Mouse (Mus musculus): ENCODE results near the gene Map3k1. TPM values are rescaled to one million over a fixed set of nuclear protein-coding genes. Genes with fewer than 3 reads are reported as not detected.

The Map3k1 gene
- polyA plus RNA-seq (2014; fragmentation: Nextera tagmentation; extraction: Ambion mirVana) = 19.8 and 20.6 TPM in 2 replicates

DNA sequence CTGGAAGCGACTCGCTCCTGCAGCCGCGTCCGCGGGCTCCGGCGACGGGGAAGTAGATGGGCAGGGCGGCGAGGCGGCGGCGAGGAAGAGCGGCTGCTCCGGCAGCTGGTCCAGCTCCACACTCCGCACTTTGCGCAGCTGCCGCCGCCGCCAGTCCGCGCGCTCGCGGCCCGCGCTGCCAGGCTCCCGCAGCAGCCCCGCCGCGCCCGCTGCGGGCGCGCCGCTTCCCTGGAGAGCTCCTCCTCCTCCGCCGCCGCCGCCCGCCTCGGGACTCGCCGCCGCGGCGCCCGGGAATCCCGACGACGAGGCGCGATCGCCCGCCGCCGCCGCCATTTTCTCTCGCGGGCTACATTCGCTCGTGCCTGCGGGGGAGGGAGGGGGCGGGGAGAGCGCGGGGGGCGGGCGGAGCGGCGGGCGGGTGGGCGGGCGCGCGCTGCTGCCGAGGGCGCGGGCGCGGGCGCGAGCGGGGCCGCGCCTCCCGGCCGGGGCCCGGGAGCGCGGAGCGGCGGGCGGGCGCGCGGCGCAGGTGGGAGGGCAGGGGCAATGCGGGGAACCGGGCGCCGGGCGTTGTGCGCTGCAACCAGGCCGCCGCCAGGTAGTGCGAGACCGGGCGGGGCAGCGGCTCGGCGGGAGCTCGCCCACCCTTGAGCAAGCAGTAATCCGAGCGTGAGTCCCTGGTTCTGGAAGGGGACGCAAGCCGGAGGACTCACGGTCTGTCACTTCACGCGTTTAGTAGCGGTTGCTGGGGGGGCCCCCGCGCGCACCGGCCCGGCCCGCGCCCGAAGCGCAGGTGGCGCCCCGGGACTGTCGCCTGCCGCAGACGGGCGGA, at the start of gene Map3k1:
TSS of gene Map3k1 (minus strand) at position 357 of the 829 bp plus-strand sequence.
- Histone ChIP-seq H3K4me1 (replicated peaks; ENCODE audit: control insufficient read depth, insufficient read depth, low read length) (peaks cover 28% of the 10 kb centered on the region), H3K27me3 (replicated peaks; ENCODE audit: control insufficient read depth, insufficient read depth, low read length) (0 out of 2 replicates have a peak, but pooled peaks cover 4% of the 10 kb centered on the region), H3K27ac (ENCODE audit: low read depth, low read length) (peak within 1 kb of the TSS; percentile 94), H3K4me3 (ENCODE audit: low read depth, low read length) (peak within 1 kb of the TSS; percentile 97), H3K9me3 (ENCODE audit: control insufficient read depth, low read length) (no peaks in the 10 kb centered on the region), H3K36me3 (ENCODE audit: control insufficient read depth, insufficient read depth, low read length) (no peaks in the 10 kb centered on the region), H3K4me2 (peak within 1 kb of the TSS; percentile 98), H3K9ac (ENCODE audit: low read depth, low read length) (peak within 1 kb of the TSS; percentile 97)
- WGBS = under 1% methylated on average over 108 of the region's 136 CpGs
- DNase-seq (ENCODE audit: low spot score) = peak; percentile 79
- ATAC-seq (replicated peaks; ENCODE audit: low FRiP score) = peak; percentile 70

GRCm38 (mm10) chr13:111856786-111857455, 48.1 kb upstream of the Map3k1 start:
- no peak for DNase-seq (ENCODE audit: low spot score)
- Histone ChIP-seq H3K27ac (ENCODE audit: low read depth, low read length) (no peak overlapping the region), H3K27me3 (replicated peaks; ENCODE audit: control insufficient read depth, insufficient read depth, low read length) (no peaks in the 10 kb centered on the region), H3K9ac (ENCODE audit: low read depth, low read length) (no peak overlapping the region), H3K36me3 (ENCODE audit: control insufficient read depth, insufficient read depth, low read length) (no peaks in the 10 kb centered on the region), H3K4me2 (no peak overlapping the region), H3K9me3 (ENCODE audit: control insufficient read depth, low read length) (no peaks in the 10 kb centered on the region), H3K4me1 (replicated peaks; ENCODE audit: control insufficient read depth, insufficient read depth, low read length) (no peaks in the 10 kb centered on the region), H3K4me3 (ENCODE audit: low read depth, low read length) (no peak overlapping the region)
- WGBS = 84% methylated on average over 7 of the region's 7 CpGs
- ATAC-seq (replicated peaks; ENCODE audit: low FRiP score) = no peak

DNA sequence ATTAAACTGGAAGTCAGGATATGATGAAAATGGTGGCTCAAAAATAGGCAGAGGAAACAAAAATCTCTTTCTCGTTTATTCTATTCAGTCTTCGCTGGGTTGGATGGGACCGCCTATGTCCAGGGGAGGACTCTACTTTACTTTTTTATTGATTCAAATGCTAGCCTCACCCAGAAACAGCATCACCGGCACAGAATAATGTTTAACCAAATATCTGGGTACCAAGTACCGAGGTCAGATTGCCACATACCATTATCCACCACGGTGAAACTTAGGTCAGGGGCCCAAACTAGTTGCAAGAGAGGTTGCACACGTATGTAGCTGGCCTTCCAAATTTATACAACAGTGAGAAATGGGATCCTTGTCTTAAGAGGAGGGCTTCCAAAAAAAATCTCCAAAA, 47.4 kb upstream of the Map3k1 start:
- Histone ChIP-seq H3K27ac (ENCODE audit: low read depth, low read length) (no peak overlapping the region), H3K36me3 (ENCODE audit: control insufficient read depth, insufficient read depth, low read length) (no peaks in the 10 kb centered on the region), H3K4me2 (no peak overlapping the region), H3K4me3 (ENCODE audit: low read depth, low read length) (no peak overlapping the region), H3K9me3 (ENCODE audit: control insufficient read depth, low read length) (no peaks in the 10 kb centered on the region), H3K4me1 (replicated peaks; ENCODE audit: control insufficient read depth, insufficient read depth, low read length) (no peaks in the 10 kb centered on the region), H3K9ac (ENCODE audit: low read depth, low read length) (no peak overlapping the region), H3K27me3 (replicated peaks; ENCODE audit: control insufficient read depth, insufficient read depth, low read length) (no peaks in the 10 kb centered on the region)
- DNase-seq (ENCODE audit: low spot score) (no peak), ATAC-seq (replicated peaks; ENCODE audit: low FRiP score) (no peak; the same call in 1 of the 2 replicates)
- 77% methylated on average over 7 of the region's 7 CpGs for WGBS

DNA sequence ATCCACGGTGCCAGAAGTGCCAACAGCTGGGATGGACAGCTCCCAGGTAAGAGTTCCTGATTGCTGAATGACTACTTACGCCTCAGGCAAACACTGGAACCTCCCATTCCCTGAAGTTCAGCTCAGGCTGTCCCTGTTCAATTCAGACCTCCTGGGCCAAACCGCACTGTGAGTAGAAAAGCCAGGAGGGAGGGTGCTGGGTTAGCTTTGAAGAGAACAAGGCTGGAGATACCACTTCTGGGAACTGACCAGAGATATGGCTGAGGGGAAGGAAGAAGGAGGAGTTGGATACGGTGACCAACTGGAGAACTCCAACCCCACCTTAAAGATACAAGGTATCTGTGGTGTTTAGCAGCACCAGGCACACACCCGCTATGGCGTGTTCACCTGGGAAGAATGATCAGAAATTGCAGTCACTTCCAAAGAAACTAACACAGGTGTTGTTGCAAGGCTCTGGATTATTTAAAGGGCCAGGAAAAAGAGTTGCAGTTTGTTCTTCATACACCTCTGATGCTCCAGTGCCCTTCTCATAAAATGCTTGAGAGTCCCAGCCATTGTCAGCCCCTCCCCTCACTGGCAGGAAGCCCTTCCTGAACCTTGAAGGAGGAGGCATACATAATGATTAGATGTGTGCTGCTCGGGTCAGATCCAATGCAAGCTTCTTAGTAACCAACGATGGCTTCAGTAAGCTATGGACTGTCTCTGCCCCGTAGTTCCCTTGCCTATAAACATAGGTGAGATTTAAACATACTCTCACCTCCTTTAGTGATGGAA, 43.8 kb upstream of the Map3k1 start:
- Histone ChIP-seq H3K36me3 (ENCODE audit: control insufficient read depth, insufficient read depth, low read length) (no peaks in the 10 kb centered on the region), H3K4me2 (no peak overlapping the region), H3K4me3 (ENCODE audit: low read depth, low read length) (no peak overlapping the region), H3K27me3 (replicated peaks; ENCODE audit: control insufficient read depth, insufficient read depth, low read length) (no peaks in the 10 kb centered on the region), H3K27ac (ENCODE audit: low read depth, low read length) (no peak overlapping the region), H3K4me1 (replicated peaks; ENCODE audit: control insufficient read depth, insufficient read depth, low read length) (no peaks in the 10 kb centered on the region), H3K9me3 (ENCODE audit: control insufficient read depth, low read length) (no peaks in the 10 kb centered on the region), H3K9ac (ENCODE audit: low read depth, low read length) (no peak overlapping the region)
- ATAC-seq (replicated peaks; ENCODE audit: low FRiP score) (no peak), DNase-seq (ENCODE audit: low spot score) (no peak)
- WGBS = 73% methylated on average over 9 of the region's 9 CpGs

- 88% methylated on average over 12 of the region's 12 CpGs for WGBS
- H3K4me1 ChIP-seq (replicated peaks; ENCODE audit: control insufficient read depth, insufficient read depth, low read length) = no peaks in the 10 kb centered on the region
- no peak overlapping the region for H3K4me2 ChIP-seq
- no peak overlapping the region for H3K27ac ChIP-seq (ENCODE audit: low read depth, low read length)
- DNase-seq (ENCODE audit: low spot score) (no peak), ATAC-seq (replicated peaks; ENCODE audit: low FRiP score) (no peak)
- no peaks in the 10 kb centered on the region for H3K36me3 ChIP-seq (ENCODE audit: control insufficient read depth, insufficient read depth, low read length)
- H3K27me3 ChIP-seq (replicated peaks; ENCODE audit: control insufficient read depth, insufficient read depth, low read length) = no peaks in the 10 kb centered on the region
- H3K9ac ChIP-seq (ENCODE audit: low read depth, low read length) = no peak overlapping the region
- H3K4me3 ChIP-seq (ENCODE audit: low read depth, low read length) = no peak overlapping the region
- H3K9me3 ChIP-seq (ENCODE audit: control insufficient read depth, low read length) = no peaks in the 10 kb centered on the region
Measured at GRCm38 (mm10) chr13:111850046-111850837, 41.4 kb upstream of the Map3k1 start.

DNA sequence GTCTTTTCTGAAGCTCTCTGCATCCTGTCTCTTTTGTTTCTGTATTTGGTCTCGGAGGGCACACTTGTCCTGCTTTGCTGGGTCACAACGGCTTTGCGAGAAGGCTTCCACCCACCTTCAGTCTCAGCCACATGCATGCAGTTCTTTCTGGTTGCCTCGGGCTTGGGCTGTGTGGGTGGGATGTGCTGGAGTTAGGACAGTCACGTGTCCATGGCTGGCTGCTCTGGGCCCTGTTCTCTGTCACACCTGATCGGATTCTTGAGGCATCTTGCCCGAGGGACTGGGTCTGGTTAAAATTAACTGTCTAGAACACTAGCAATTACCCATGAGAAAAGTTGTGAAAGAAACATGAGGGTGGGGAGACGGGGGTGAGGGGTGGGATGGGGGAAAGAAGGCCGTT, 36.7 kb upstream of the Map3k1 start:
- no peaks in the 10 kb centered on the region for H3K27me3 ChIP-seq (replicated peaks; ENCODE audit: control insufficient read depth, insufficient read depth, low read length)
- H3K9me3 ChIP-seq (ENCODE audit: control insufficient read depth, low read length) = no peaks in the 10 kb centered on the region
- no peak for DNase-seq (ENCODE audit: low spot score)
- H3K4me1 ChIP-seq (replicated peaks; ENCODE audit: control insufficient read depth, insufficient read depth, low read length) = no peaks in the 10 kb centered on the region
- no peak overlapping the region for H3K9ac ChIP-seq (ENCODE audit: low read depth, low read length)
- no peak overlapping the region for H3K4me2 ChIP-seq
- H3K4me3 ChIP-seq (ENCODE audit: low read depth, low read length) = no peak overlapping the region
- no peak overlapping the region for H3K27ac ChIP-seq (ENCODE audit: low read depth, low read length)
- no peak for ATAC-seq (replicated peaks; ENCODE audit: low FRiP score)
- no peaks in the 10 kb centered on the region for H3K36me3 ChIP-seq (ENCODE audit: control insufficient read depth, insufficient read depth, low read length)
- 60% methylated on average over 9 of the region's 9 CpGs for WGBS

GRCm38 (mm10) chr13:111844313-111844712, 35.5 kb upstream of the Map3k1 start:
- Histone ChIP-seq H3K9ac (ENCODE audit: low read depth, low read length) (no peak overlapping the region), H3K4me3 (ENCODE audit: low read depth, low read length) (no peak overlapping the region), H3K9me3 (ENCODE audit: control insufficient read depth, low read length) (no peaks in the 10 kb centered on the region), H3K36me3 (ENCODE audit: control insufficient read depth, insufficient read depth, low read length) (no peaks in the 10 kb centered on the region), H3K4me2 (no peak overlapping the region), H3K4me1 (replicated peaks; ENCODE audit: control insufficient read depth, insufficient read depth, low read length) (no peaks in the 10 kb centered on the region), H3K27ac (ENCODE audit: low read depth, low read length) (no peak overlapping the region), H3K27me3 (replicated peaks; ENCODE audit: control insufficient read depth, insufficient read depth, low read length) (no peaks in the 10 kb centered on the region)
- DNase-seq (ENCODE audit: low spot score) (no peak), ATAC-seq (replicated peaks; ENCODE audit: low FRiP score) (no peak)
- WGBS = 95% methylated on average over 3 of the region's 3 CpGs

GRCm38 (mm10) chr13:111835787-111836186, 27.0 kb upstream of the Map3k1 start:
- ATAC-seq (replicated peaks; ENCODE audit: low FRiP score) (no peak), DNase-seq (ENCODE audit: low spot score) (no peak)
- no peak overlapping the region for H3K9ac ChIP-seq (ENCODE audit: low read depth, low read length)
- H3K27ac ChIP-seq (ENCODE audit: low read depth, low read length) = no peak overlapping the region
- 47% methylated on average over 8 of the region's 8 CpGs for WGBS
- H3K27me3 ChIP-seq (replicated peaks; ENCODE audit: control insufficient read depth, insufficient read depth, low read length) = no peaks in the 10 kb centered on the region
- H3K36me3 ChIP-seq (ENCODE audit: control insufficient read depth, insufficient read depth, low read length) = no peaks in the 10 kb centered on the region
- peaks cover 3% of the 10 kb centered on the region; the same call in 1 of the 2 replicates for H3K4me1 ChIP-seq (replicated peaks; ENCODE audit: control insufficient read depth, insufficient read depth, low read length)
- no peak overlapping the region for H3K4me3 ChIP-seq (ENCODE audit: low read depth, low read length)
- H3K4me2 ChIP-seq = no peak overlapping the region
- no peaks in the 10 kb centered on the region for H3K9me3 ChIP-seq (ENCODE audit: control insufficient read depth, low read length)

Measured in liver, embryonic 11.5 days (tissue).